Mouse (Mus musculus): ENCODE data around the gene 4930544G11Rik. TPM values are rescaled to one million over a fixed set of nuclear protein-coding genes. Genes with fewer than 3 reads are reported as not detected.

Gene 4930544G11Rik
- polyA plus RNA-seq, 1 experiment: not detected

DNA sequence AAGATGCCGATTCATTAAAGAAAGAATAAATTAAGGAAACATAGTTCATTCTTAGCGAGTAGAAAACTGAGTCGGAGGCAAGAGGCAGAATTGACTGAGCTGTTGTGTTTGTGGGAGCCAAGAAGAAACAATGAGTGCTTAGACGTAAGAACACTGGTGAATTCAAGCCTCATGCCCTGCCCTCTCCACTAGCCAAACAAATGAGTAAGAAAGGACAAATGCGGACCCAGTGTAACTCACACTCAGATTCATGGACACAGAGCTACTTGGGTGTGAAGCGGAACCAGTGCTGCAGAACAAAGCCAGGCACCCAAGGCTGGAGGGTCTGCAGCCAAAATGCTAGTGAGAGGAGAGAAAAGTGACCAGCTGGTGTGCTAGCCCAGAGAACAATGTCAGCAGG lies 1.9 kb upstream of the 4930544G11Rik start:
- H3K4me1 ChIP-seq (ENCODE audit: control insufficient read depth, insufficient read depth, low read length): no peaks in the 10 kb centered on the region
- no peak overlapping the region for H3K27ac ChIP-seq (ENCODE audit: insufficient read depth, low read length)
- TF ChIP-seq POLR2A (IDR thresholded peaks at IDR 0.05; ENCODE audit: extremely low read depth, insufficient read depth, low read length) (no peak), CTCF (IDR thresholded peaks at IDR 0.05; ENCODE audit: extremely low read depth, insufficient read depth, low read length) (no peak)
- no peak overlapping the region for H3K4me3 ChIP-seq (ENCODE audit: insufficient read depth, low read length)

GRCm38 (mm10) chr6:65969386-65970111 lies 17.1 kb downstream of the 4930544G11Rik start:
- Histone ChIP-seq H3K4me3 (ENCODE audit: insufficient read depth, low read length) (no peak overlapping the region), H3K27ac (ENCODE audit: insufficient read depth, low read length) (no peak overlapping the region), H3K4me1 (ENCODE audit: control insufficient read depth, insufficient read depth, low read length) (no peaks in the 10 kb centered on the region)
- TF ChIP-seq POLR2A (IDR thresholded peaks at IDR 0.05; ENCODE audit: extremely low read depth, insufficient read depth, low read length): no peak

DNA sequence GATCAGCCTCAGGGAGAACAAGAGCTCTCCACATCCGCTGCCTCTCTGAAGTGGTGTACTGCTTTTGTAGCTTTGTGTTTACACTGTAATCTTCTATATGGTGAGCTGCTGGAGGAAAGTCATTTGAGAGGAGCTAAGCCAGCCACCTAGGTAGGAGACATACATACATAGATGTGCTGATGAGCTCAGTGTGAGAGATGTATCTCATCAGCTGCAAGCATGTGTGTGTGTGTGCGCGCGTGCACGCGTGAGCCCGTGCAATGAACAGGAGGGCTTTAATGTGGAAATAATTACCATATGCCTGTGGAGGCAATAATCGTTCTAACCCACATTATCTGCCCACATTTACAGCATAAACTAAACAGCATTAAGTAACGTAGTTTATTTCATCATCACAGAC lies 18.0 kb downstream of the 4930544G11Rik start:
- Histone ChIP-seq H3K4me1 (ENCODE audit: control insufficient read depth, insufficient read depth, low read length) (no peaks in the 10 kb centered on the region), H3K4me3 (ENCODE audit: insufficient read depth, low read length) (no peak overlapping the region), H3K27ac (ENCODE audit: insufficient read depth, low read length) (no peak overlapping the region)
- no peak for TF ChIP-seq POLR2A (IDR thresholded peaks at IDR 0.05; ENCODE audit: extremely low read depth, insufficient read depth, low read length)
- TF ChIP-seq CTCF (IDR thresholded peaks at IDR 0.05; ENCODE audit: extremely low read depth, insufficient read depth, low read length): no peak

DNA sequence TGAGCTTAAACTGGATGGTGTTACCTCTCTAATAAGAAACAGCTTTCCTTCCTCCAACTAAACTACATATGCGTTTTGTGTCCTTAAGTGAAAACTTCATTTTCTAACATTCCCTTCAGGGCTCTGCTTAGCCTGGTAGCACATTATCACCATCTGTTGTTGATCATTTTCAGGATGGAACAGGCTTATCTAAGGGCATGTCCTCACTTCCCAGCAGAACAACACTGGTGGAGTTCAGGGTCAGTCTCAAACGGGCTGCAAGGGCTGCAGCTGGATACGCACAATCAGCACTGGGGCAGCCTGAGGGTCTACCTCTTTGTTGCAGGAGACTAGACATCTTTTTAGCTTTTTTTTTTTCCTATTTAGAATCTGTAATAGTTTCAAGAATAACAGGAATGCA lies 39.7 kb downstream of the 4930544G11Rik start:
- no peak overlapping the region for H3K4me3 ChIP-seq (ENCODE audit: insufficient read depth, low read length)

DNA sequence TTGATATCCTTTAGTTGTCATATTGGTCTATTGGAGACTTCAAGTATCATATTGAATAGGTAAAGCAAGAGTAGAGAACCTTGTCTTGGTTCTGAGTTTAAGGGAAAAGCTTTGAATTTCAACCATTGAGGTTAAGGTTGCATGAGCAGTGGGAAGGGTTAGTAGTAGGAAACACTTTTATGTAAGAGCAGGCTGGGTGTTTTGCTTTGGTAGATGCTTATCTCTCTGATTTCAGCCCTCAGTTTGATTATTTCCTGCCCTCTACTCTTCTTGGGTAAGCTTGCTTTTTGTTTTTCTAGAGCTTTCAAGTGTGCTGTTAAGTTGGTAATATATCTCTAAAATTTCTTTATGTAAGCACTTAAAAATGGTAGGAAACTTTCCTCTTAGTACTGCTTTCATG lies 45.9 kb downstream of the 4930544G11Rik start:
- H3K27ac ChIP-seq (ENCODE audit: insufficient read depth, low read length): no peak overlapping the region
- H3K4me1 ChIP-seq (ENCODE audit: control insufficient read depth, insufficient read depth, low read length): no peaks in the 10 kb centered on the region
- no peak for TF ChIP-seq CTCF (IDR thresholded peaks at IDR 0.05; ENCODE audit: extremely low read depth, insufficient read depth, low read length)
- TF ChIP-seq POLR2A (IDR thresholded peaks at IDR 0.05; ENCODE audit: extremely low read depth, insufficient read depth, low read length): no peak
- H3K4me3 ChIP-seq (ENCODE audit: insufficient read depth, low read length): no peak overlapping the region

More for the DNA sequence above, 39.7 kb downstream of the 4930544G11Rik start:
- Histone ChIP-seq H3K4me1 (ENCODE audit: control insufficient read depth, insufficient read depth, low read length) (no peaks in the 10 kb centered on the region), H3K27ac (ENCODE audit: insufficient read depth, low read length) (no peak overlapping the region)
- TF ChIP-seq POLR2A (IDR thresholded peaks at IDR 0.05; ENCODE audit: extremely low read depth, insufficient read depth, low read length) (no peak), CTCF (IDR thresholded peaks at IDR 0.05; ENCODE audit: extremely low read depth, insufficient read depth, low read length) (no peak)

Other genes starting within 250 kb of the 4930544G11Rik start
- 4.8 and 6.0 TPM in 2 replicates for gene Prdm5, start 173.6 kb upstream of the 4930544G11Rik start, polyA plus RNA-seq (2012; rRNA removed)

Data from cortical plate, adult 2 months (tissue).